8 mouse cellular contexts compared by ENCODE assay signal in genomic region chr19:44301176-44301575, GRCm38 (mm10). TPM values are rescaled to one million over a fixed set of nuclear protein-coding genes. Genes with fewer than 3 reads are reported as not detected.
A peak's percentile ranks its signal among the peaks of the same experiment; 100 is the strongest.
DNase-seq lines count a peak whose midpoint lies in the region; ATAC-seq lines count a peak whose summit lies in the region.

No protein-coding gene starts in this region.

- H3K4me3 ChIP-seq in neural tube, embryonic 11.5 days (ENCODE audit: low read depth, low read length) = no peak overlapping the region
- no peak overlapping the region for H3K4me3 ChIP-seq in stomach, embryonic 16.5 days (replicated peaks; ENCODE audit: low read length)

- H3K4me2 ChIP-seq in neural tube, embryonic 11.5 days (ENCODE audit: low read depth) = 0 out of 2 replicates have a peak overlapping the region, but pooled peaks have one; percentile 12
- H3K4me2 ChIP-seq in stomach, embryonic 16.5 days (ENCODE audit: low read depth, low read length) = 0 out of 2 replicates have a peak overlapping the region, but pooled peaks have one; percentile 8

- no peak overlapping the region for H3K27ac ChIP-seq in neural tube, embryonic 11.5 days (ENCODE audit: low read depth, low read length)
- H3K27ac ChIP-seq in stomach, embryonic 16.5 days (ENCODE audit: low read length) = no peak overlapping the region

- H3K36me3 ChIP-seq in neural tube, embryonic 11.5 days (ENCODE audit: control insufficient read depth, insufficient read depth, low read length) = peaks cover 70% of the 10 kb centered on the region
- peaks cover 57% of the 10 kb centered on the region for H3K36me3 ChIP-seq in stomach, embryonic 16.5 days (ENCODE audit: control insufficient read depth, insufficient read depth, low read length)

- peak; percentile 52 for DNase-seq in adrenal gland, adult 2 months
- no peak for DNase-seq in adrenal gland, adult 8-10 months
- DNase-seq in neural tube, embryonic 11.5 days (ENCODE audit: low spot score) = no peak
- no peak for DNase-seq in neural tube, embryonic 10.5 days (ENCODE audit: extremely low spot score, low spot score)
- DNase-seq in liver = peak; percentile 39
- no peak for DNase-seq in cerebellum, adult 11-12 months
- no peak for DNase-seq in thymus, adult 18-20 months

- no peaks in the 10 kb centered on the region for H3K27me3 ChIP-seq in neural tube, embryonic 11.5 days (ENCODE audit: control insufficient read depth, insufficient read depth, low read length)
- H3K27me3 ChIP-seq in stomach, embryonic 16.5 days (ENCODE audit: control insufficient read depth, insufficient read depth, low read length) = no peaks in the 10 kb centered on the region

- WGBS in neural tube, embryonic 11.5 days = 81% methylated on average over 16 of the region's 16 CpGs
- 60% methylated on average over 16 of the region's 16 CpGs for WGBS in stomach, embryonic 16.5 days

- ATAC-seq in neural tube, embryonic 11.5 days (ENCODE audit: insufficient read depth, low FRiP score, low TSS enrichment) = no peak
- no peak for ATAC-seq in stomach, embryonic 16.5 days (ENCODE audit: insufficient read depth, low FRiP score)

- H3K9me3 ChIP-seq in neural tube, embryonic 11.5 days (ENCODE audit: control insufficient read depth, low read length) = no peaks in the 10 kb centered on the region
- H3K9me3 ChIP-seq in stomach, embryonic 16.5 days (replicated peaks; ENCODE audit: control insufficient read depth, low read length) = no peaks in the 10 kb centered on the region

- H3K9ac ChIP-seq in neural tube, embryonic 11.5 days (ENCODE audit: low read length) = no peak overlapping the region
- no peak overlapping the region for H3K9ac ChIP-seq in stomach, embryonic 16.5 days (ENCODE audit: low read length)

- H3K4me1 ChIP-seq in neural tube, embryonic 11.5 days (ENCODE audit: control insufficient read depth, insufficient read depth, low read length) = peaks cover 39% of the 10 kb centered on the region
- peaks cover 76% of the 10 kb centered on the region for H3K4me1 ChIP-seq in stomach, embryonic 16.5 days (ENCODE audit: control insufficient read depth, insufficient read depth, low read length)

RNA-seq across cellular contexts. Expression of gene Scd2, which starts 7.7 kb away (rescaled TPM):
- total RNA-seq in adrenal gland, adult 2 months (2021) = 1,000 to 10,000 TPM in 1 of 2 experiments, 100 to 1,000 TPM in 1; 845 to 1,065 TPM
- 432 and 748 TPM in 2 replicates for polyA plus RNA-seq in adrenal gland, adult 2 months (2012; rRNA removed)
- 1,000 to 10,000 TPM in 3 of 4 experiments, 100 to 1,000 TPM in 1; 965 to 1,225 (median 1,109) TPM for total RNA-seq in adrenal gland, adult 8-10 months (2022)
- polyA plus RNA-seq in neural tube, embryonic 11.5 days (2014; fragmentation: Nextera tagmentation; extraction: Ambion mirVana) = 413 and 424 TPM in 2 replicates
- polyA plus RNA-seq in stomach, embryonic 16.5 days (2015; fragmentation: Nextera tagmentation; extraction: Ambion mirVana) = 329 and 336 TPM in 2 replicates

RNA-seq across cellular contexts. Expression of gene Scd4, which starts 31.7 kb away (rescaled TPM):
- 1 to 10 TPM; 5.4 to 9.3 TPM for total RNA-seq in adrenal gland, adult 2 months (2021)
- polyA plus RNA-seq in adrenal gland, adult 2 months (2012; rRNA removed) = 0.19 and 0.29 TPM in 2 replicates
- 1 to 10 TPM; 4.5 to 7.6 (median 6.6) TPM for total RNA-seq in adrenal gland, adult 8-10 months (2022)
- polyA plus RNA-seq in neural tube, embryonic 11.5 days (2014; fragmentation: Nextera tagmentation; extraction: Ambion mirVana) = not detected in 2 replicates
- polyA plus RNA-seq in stomach, embryonic 16.5 days (2015; fragmentation: Nextera tagmentation; extraction: Ambion mirVana) = 0.14 and 0.39 TPM in 2 replicates

Comparison
In these comparisons a context has a peak if more than half of its experiments do, and no peak if none do; other contexts are left out.
1. DNase-seq: peak in adrenal gland, adult 2 months (single experiment) and liver (single experiment); none in adrenal gland, adult 8-10 months (single experiment), neural tube, embryonic 11.5 days (single experiment), neural tube, embryonic 10.5 days (single experiment), cerebellum, adult 11-12 months (single experiment) and thymus, adult 18-20 months (0 of 2).